Mouse (Mus musculus) spleen, postnatal 0 days (tissue): ENCODE data around the gene Clip3. TPM values are rescaled to one million over a fixed set of nuclear protein-coding genes. Genes with fewer than 3 reads are reported as not detected.

ENCODE experiments used
- polyA plus RNA-seq: library from polyadenylated mRNA; unstranded; fragments of >200 nt; fragmentation: Nextera tagmentation; extraction: Ambion mirVana; gene quantifications from 2 replicates; pipeline ENCODE4 v1.2.1, GENCODE M21; 2015

Gene Clip3
- polyA plus RNA-seq = 4.1 and 6.3 TPM in 2 replicates

GRCm38 (mm10) chr7:30291215-30292131 lies at the start of gene Clip3:
Gene Clip3 (plus strand): TSS chr7:30291728.

GRCm38 (mm10) chr7:30279951-30280669 lies 11.4 kb upstream of the Clip3 start, which contains the start of the genes Thap8 and Wdr62:
Gene Thap8 (plus strand): TSS chr7:30280094.
Gene Wdr62 (minus strand): TSS chr7:30280419.

GRCm38 (mm10) chr7:30308076-30309005 lies 16.8 kb downstream of the Clip3 start, which contains the start of gene Alkbh6:
Gene Alkbh6 (plus strand): TSS chr7:30308717.

GRCm38 (mm10) chr7:30314721-30315155 lies 23.2 kb downstream of the Clip3 start, which contains the start of gene Syne4:
Gene Syne4 (plus strand): TSS chr7:30314807.

GRCm38 (mm10) chr7:30321539-30322284 lies 30.2 kb downstream of the Clip3 start, which contains the start of gene E130208F15Rik:
Gene E130208F15Rik (plus strand): TSS chr7:30321740.

GRCm38 (mm10) chr7:30323795-30324194 lies 32.3 kb downstream of the Clip3 start, which contains the start of gene Sdhaf1:
Gene Sdhaf1 (minus strand): TSS chr7:30323895.

Other genes starting within 250 kb of the Clip3 start
- gene Zfp14, start 240.3 kb upstream of the Clip3 start, polyA plus RNA-seq = 0.64 and 0.75 TPM in 2 replicates
- gene Zfp82, start 218.8 kb upstream of the Clip3 start, polyA plus RNA-seq = 1.5 and 2.6 TPM in 2 replicates
- gene Gm26920, start 201.3 kb upstream of the Clip3 start, polyA plus RNA-seq = 0.84 TPM in 1 of 2 replicates, not detected in the other
- gene Zfp566, start 201.2 kb upstream of the Clip3 start, polyA plus RNA-seq = 2.7 and 5.3 TPM in 2 replicates
- gene Zfp260, start 197.0 kb upstream of the Clip3 start, polyA plus RNA-seq = 19.7 and 22.8 TPM in 2 replicates
- 1.9 and 2.0 TPM in 2 replicates for gene Zfp382, start 169.8 kb upstream of the Clip3 start, polyA plus RNA-seq
- 6.0 and 7.1 TPM in 2 replicates for gene Zfp146, start 122.0 kb upstream of the Clip3 start, polyA plus RNA-seq
- 1.4 and 2.1 TPM in 2 replicates for gene Cox7a1, start 107.6 kb upstream of the Clip3 start, polyA plus RNA-seq
- 72.4 and 74.1 TPM in 2 replicates for gene Capns1, start 92.9 kb upstream of the Clip3 start, polyA plus RNA-seq
- gene Polr2i, start 59.8 kb upstream of the Clip3 start, polyA plus RNA-seq = 76.3 and 78.3 TPM in 2 replicates
- 75.0 and 79.1 TPM in 2 replicates for gene Tbcb, start 59.5 kb upstream of the Clip3 start, polyA plus RNA-seq
- not detected in 2 replicates for gene Ovol3, start 56.0 kb upstream of the Clip3 start, polyA plus RNA-seq
- gene Thap8, start 11.6 kb upstream of the Clip3 start, polyA plus RNA-seq = 0.18 TPM in 2 replicates
- gene Wdr62, start 11.3 kb upstream of the Clip3 start, polyA plus RNA-seq = 9.3 and 10.4 TPM in 2 replicates
- gene Alkbh6, start 17.0 kb downstream of the Clip3 start, polyA plus RNA-seq = 22.7 and 26.0 TPM in 2 replicates
- 2.6 and 3.4 TPM in 2 replicates for gene Syne4, start 23.1 kb downstream of the Clip3 start, polyA plus RNA-seq
- not detected in 2 replicates for gene E130208F15Rik, start 30.0 kb downstream of the Clip3 start, polyA plus RNA-seq
- 10.2 and 11.3 TPM in 2 replicates for gene Sdhaf1, start 32.2 kb downstream of the Clip3 start, polyA plus RNA-seq
- 0.81 and 1.0 TPM in 2 replicates for gene Lrfn3, start 71.0 kb downstream of the Clip3 start, polyA plus RNA-seq
- 396 and 576 TPM in 2 replicates for gene Tyrobp, start 122.0 kb downstream of the Clip3 start, polyA plus RNA-seq
- gene Hcst, start 128.1 kb downstream of the Clip3 start, polyA plus RNA-seq = 32.8 and 46.4 TPM in 2 replicates
- 4.5 and 5.9 TPM in 2 replicates for gene Nfkbid, start 130.0 kb downstream of the Clip3 start, polyA plus RNA-seq
- gene Aplp1, start 153.8 kb downstream of the Clip3 start, polyA plus RNA-seq = 2.0 and 2.3 TPM in 2 replicates
- 0.04 and 0.23 TPM in 2 replicates for gene Kirrel2, start 166.0 kb downstream of the Clip3 start, polyA plus RNA-seq
- gene Nphs1, start 166.6 kb downstream of the Clip3 start, polyA plus RNA-seq = 0.21 and 0.32 TPM in 2 replicates
- gene Prodh2, start 201.9 kb downstream of the Clip3 start, polyA plus RNA-seq = 0.10 TPM in 1 of 2 replicates, not detected in the other
- gene Arhgap33, start 243.3 kb downstream of the Clip3 start, polyA plus RNA-seq = 3.5 TPM in 2 replicates